Mouse (Mus musculus) liver, embryonic 14.5 days (tissue): ENCODE data around the gene Ino80b. TPM values are rescaled to one million over a fixed set of nuclear protein-coding genes. Genes with fewer than 3 reads are reported as not detected.
A peak's percentile ranks its signal among the peaks of the same experiment; 100 is the strongest.

Experiments
- ATAC-seq: fragments of 200-750 bp; cut with Nextera tagmentation; 2 replicates; pipeline ENCODE4 v1.8.0; 2017; ENCODE audit warnings: moderate number of reproducible peaks, mild to moderate bottlenecking, moderate library complexity; ENCODE audit not compliant: insufficient read depth
- DNase-seq, 3 experiments: peaks; one replicate each; pipeline ENCODE4 v3.0.0-alpha.2; 2012 to 2013; ENCODE audit warnings: low read depth in 3 of 3, low spot score in 3 of 3
- H3K27ac ChIP-seq: fragments of 300-500 bp; sonication (generic); 2 replicates; pipeline ENCODE4 v1.5.1; 2014; ENCODE audit warnings: moderate library complexity, mild to moderate bottlenecking, control low read depth, inconsistent platforms
- H3K27me3 ChIP-seq: fragments of 300-500 bp; sonication (generic); 2 replicates; pipeline ENCODE4 v1.6.1; 2014; ENCODE audit warnings: mild to moderate bottlenecking, low read length, moderate library complexity; ENCODE audit not compliant: control insufficient read depth, insufficient read depth
- H3K36me3 ChIP-seq: fragments of 300-500 bp; sonication (generic); replicated peaks from 2 replicates; pipeline ENCODE4 v1.6.1; 2014; ENCODE audit warnings: low read depth; ENCODE audit not compliant: control insufficient read depth, insufficient read depth
- H3K4me1 ChIP-seq, 2 experiments: fragments of 200-500 bp in 1 of 2; fragments of 300-500 bp in 1 of 2; sonication (generic) in 1 of 2; replicated peaks; 2 replicates each; pipeline ENCODE4 v1.6.1; 2012 to 2014; ENCODE audit warnings: antibody characterized with exemption in 1 of 2, inconsistent platforms in 1 of 2, low read length in 1 of 2; ENCODE audit not compliant: control insufficient read depth in 2 of 2, insufficient read depth in 2 of 2
- H3K4me2 ChIP-seq: fragments of 300-500 bp; sonication (generic); 2 replicates; pipeline ENCODE4 v1.6.1; 2014; ENCODE audit warnings: low read depth, mild to moderate bottlenecking, control low read depth, moderate library complexity
- H3K4me3 ChIP-seq, 2 experiments: fragments of 200-500 bp in 1 of 2; fragments of 300-500 bp in 1 of 2; sonication (generic) in 1 of 2; 2 replicates each; pipeline ENCODE4 v1.5.1; 2012 to 2014; ENCODE audit warnings: low read depth in 2 of 2, low read length in 2 of 2, mild to moderate bottlenecking in 2 of 2, control low read depth in 1 of 2, inconsistent platforms in 1 of 2, moderate library complexity in 1 of 2; ENCODE audit not compliant: insufficient read depth in 1 of 2
- H3K9ac ChIP-seq: fragments of 300-500 bp; sonication (generic); replicated peaks from 2 replicates; pipeline ENCODE4 v1.6.1; 2014; ENCODE audit warnings: mild to moderate bottlenecking, control low read depth, moderate library complexity
- H3K9me3 ChIP-seq: fragments of 300-500 bp; sonication (generic); 2 replicates; pipeline ENCODE4 v1.6.1; 2016; ENCODE audit warnings: low read length, mixed read lengths; ENCODE audit not compliant: control insufficient read depth
- CTCF ChIP-seq: IDR thresholded peaks from 2 replicates; pipeline ENCODE4 v1.5.1; 2016; ENCODE audit warnings: antibody characterized with exemption, low read depth, control low read depth
- EP300 ChIP-seq: IDR thresholded peaks from 2 replicates; pipeline ENCODE4 v1.6.1; 2016; ENCODE audit warnings: antibody characterized with exemption, low read depth
- WGBS: fragments of 180-500 bp; shearing (Covaris S2); extraction: QIAGEN DNeasy Blood & Tissue Kit; methylation state at CpG from one replicate; pipeline ENCODE4 v1.1.7; 2014; ENCODE audit not compliant: insufficient replicate concordance; 5-methylcytosine and 5-hydroxymethylcytosine counted together
- polyA plus RNA-seq, 2 experiments: library from polyadenylated mRNA; depleted of rRNA in 1 of 2; stranded (reverse) in 1 of 2; unstranded in 1 of 2; fragments of >200 nt; fragmentation: Nextera tagmentation in 1 of 2; extraction: Ambion mirVana in 1 of 2; gene quantifications; 2 replicates each; pipeline versions ENCODE4 v1.2.1 to v1.2.3; 2012 to 2014

Ino80b gene
- polyA plus RNA-seq, 2 experiments, result 4.4 to 11.6 TPM

DNA sequence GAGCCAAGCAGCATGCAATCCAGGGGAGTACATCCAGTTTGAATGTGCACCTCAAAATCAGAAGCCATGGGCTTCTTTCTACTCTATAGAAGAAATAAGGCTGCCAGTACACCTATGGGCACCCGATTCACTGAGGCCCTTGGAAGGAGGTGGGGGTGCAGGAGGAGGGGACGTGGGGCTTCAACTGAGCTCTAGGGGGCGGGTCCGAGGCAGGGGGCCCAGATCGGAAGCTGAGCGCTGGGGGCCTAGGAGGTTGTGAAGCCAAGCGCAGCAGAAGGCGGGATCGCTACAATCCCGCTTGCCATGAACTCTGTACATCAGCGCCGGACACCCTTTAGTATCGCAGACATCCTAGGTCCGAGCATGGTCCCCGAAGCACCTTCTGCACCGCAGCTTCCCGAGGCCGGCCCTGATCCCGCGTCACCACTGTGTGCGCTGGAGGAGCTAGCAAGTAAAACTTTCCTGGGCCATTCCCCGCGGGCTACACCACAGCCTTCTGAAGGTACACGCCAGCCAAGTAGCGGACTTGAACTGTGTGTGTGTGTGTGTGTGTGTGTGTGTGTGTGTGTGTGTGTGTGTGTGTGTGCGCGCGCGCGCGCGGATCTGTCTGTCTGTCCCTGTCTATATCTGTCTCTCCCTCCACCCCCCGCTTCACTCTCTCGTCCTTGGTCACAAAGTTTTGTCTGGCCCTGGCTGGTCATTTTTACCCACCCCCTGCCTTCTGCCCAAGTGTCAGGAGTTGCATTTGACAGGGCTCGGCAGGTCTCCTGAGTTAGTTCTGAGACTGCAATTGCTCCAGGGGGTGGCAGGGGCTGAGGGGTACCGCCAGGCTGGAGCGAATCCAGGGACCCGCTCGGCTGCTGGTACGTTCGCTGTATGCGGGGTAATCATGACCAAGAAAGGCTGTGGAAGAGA, 38.9 kb downstream of the Ino80b start, which contains the start of gene Lbx2:
Gene Lbx2, plus strand, starts transcription at position 247 of the 915 bp plus-strand sequence.
- TF ChIP-seq CTCF, result no peak
- no peak for TF ChIP-seq EP300
- ATAC-seq, result no peak
- no peak for DNase-seq
- Histone ChIP-seq H3K4me1 (no peaks in the 10 kb centered on the region; a peak in 1 of 4 replicates), H3K4me3 (peak within 1 kb of the TSS in 1 of 2 experiments; percentile 2; a peak in 1 of 4 replicates), H3K9ac (no peak within 1 kb of the TSS), H3K9me3 (no peaks in the 10 kb centered on the region), H3K36me3 (no peaks in the 10 kb centered on the region), H3K27me3 (peaks cover 63% of the 10 kb centered on the region), H3K4me2 (peak within 1 kb of the TSS; percentile 38), H3K27ac (no peak within 1 kb of the TSS)
- WGBS, result 2% methylated on average over 42 of the region's 42 CpGs

DNA sequence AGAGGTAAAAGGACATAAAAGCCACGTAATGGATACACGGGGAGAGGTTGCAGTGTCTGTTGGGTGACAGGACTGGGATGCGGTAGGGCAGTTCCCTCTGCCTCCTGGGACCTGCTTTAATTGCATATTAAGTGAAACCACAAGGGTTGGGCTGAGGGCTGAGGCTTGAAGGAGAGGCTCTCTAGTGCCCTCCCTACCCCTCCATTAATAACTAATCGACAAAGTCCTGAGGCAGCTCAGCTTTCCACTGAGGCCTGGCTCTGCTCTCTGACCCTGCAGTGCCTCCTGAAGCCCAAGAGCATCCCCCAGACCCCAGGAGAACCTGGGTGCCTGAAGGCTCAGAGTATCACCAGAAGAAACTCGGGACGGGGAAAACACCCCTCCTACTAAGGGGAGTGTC, 40.8 kb downstream of the Ino80b start:
- no peak for ATAC-seq
- H3K36me3 ChIP-seq, result peaks cover 6% of the 10 kb centered on the region
- no peak for DNase-seq
- no peak overlapping the region for H3K27ac ChIP-seq
- H3K4me1 ChIP-seq, result peaks cover 0 to 3% of the 10 kb centered on the region in 2 experiments
- H3K9ac ChIP-seq, result no peak overlapping the region; the same call in 1 of the 2 replicates
- H3K4me2 ChIP-seq, result no peak overlapping the region
- TF ChIP-seq CTCF (no peak), EP300 (no peak)
- 15% methylated on average over 6 of the region's 6 CpGs for WGBS
- no peaks in the 10 kb centered on the region for H3K9me3 ChIP-seq
- H3K27me3 ChIP-seq, result peaks cover 58% of the 10 kb centered on the region
- no peak overlapping the region for H3K4me3 ChIP-seq

DNA sequence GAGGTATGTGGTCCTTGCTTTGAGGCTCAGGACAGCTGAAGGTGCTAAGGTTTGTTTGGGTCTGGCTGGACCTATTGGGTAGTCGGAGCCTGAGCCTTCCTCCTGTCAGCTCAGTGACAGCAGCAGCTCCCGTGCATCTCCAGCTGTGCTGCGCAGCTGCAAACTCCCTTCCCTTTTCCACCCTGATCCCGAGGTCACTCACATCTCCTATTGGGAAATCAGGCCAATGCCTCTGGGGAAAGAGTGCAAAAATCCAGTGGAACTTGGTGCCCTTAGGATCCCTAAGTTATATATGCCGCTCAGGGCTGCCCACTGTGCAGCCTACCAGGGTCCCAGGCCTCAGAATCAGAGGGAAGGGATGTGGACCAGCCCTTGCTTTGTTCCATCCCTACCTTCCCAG, 41.7 kb downstream of the Ino80b start:
- no peak overlapping the region for H3K4me2 ChIP-seq
- no peak overlapping the region for H3K4me3 ChIP-seq
- no peak for TF ChIP-seq EP300
- no peak overlapping the region for H3K9ac ChIP-seq
- H3K27ac ChIP-seq, result no peak overlapping the region
- H3K36me3 ChIP-seq, result peaks cover 6% of the 10 kb centered on the region
- WGBS, result 39% methylated on average over 5 of the region's 5 CpGs
- H3K9me3 ChIP-seq, result no peaks in the 10 kb centered on the region
- DNase-seq (no peak), ATAC-seq (no peak)
- H3K27me3 ChIP-seq, result peaks cover 51% of the 10 kb centered on the region
- H3K4me1 ChIP-seq, result peaks cover 8% of the 10 kb centered on the region in 2 experiments

DNA sequence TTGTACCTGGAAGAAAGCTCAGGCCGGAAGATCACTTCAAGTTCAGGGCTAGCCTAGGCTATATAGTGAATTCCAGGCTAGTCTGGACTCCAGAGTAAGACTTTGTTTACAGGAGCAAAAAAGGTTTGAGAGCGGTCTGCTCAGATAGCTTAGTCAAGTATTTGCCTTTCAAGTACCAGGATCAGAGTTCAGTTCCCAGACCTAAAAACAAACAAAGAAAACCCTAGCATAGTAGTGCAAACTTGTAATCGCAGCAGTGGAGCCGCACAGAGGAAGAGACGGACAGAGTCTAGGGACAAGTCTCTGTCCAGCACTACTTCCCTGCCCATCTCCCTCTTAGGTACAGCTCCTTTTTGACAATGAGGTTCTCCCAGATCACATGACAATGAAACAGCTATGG, 45.0 kb downstream of the Ino80b start:
- no peak overlapping the region for H3K27ac ChIP-seq
- TF ChIP-seq CTCF (no peak), EP300 (no peak)
- H3K27me3 ChIP-seq, result peaks cover 33% of the 10 kb centered on the region
- no peak for ATAC-seq
- H3K36me3 ChIP-seq, result peaks cover 6% of the 10 kb centered on the region
- DNase-seq, result no peak
- peaks cover 8% of the 10 kb centered on the region in 2 experiments for H3K4me1 ChIP-seq
- peak overlapping the region; percentile 8; the same call in 1 of the 2 replicates for H3K4me2 ChIP-seq
- no peaks in the 10 kb centered on the region for H3K9me3 ChIP-seq
- no peak overlapping the region for H3K4me3 ChIP-seq
- no peak overlapping the region; the same call in 1 of the 2 replicates for H3K9ac ChIP-seq
- 81% methylated on average over 5 of the region's 5 CpGs for WGBS

DNA sequence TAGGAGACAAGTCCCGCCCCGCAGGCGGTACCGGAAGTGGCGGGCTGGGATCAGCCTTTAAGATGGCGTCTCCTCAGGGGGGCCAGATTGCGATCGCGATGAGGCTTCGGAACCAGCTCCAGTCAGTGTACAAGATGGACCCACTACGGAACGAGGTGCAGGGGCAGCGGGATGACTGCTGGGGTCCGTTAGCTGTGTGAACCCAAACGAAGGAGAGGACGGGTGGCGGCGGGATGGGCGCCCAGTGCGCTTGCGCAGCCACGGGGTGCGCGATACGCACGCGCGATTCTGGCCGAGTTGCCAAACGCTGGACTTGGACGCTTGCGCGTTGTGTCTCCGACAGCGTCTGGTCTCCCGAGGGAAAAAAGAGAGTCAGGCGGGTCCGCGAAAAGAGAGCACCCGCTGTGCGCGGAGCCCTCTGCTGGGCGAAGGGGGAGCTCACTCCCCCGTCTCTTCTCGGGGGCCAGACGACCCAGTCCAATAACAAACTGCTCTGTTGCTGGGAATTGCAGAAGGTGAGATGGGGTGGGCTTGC, 46.8 kb downstream of the Ino80b start:
- Histone ChIP-seq H3K27me3 (peaks cover 32% of the 10 kb centered on the region), H3K36me3 (peaks cover 6% of the 10 kb centered on the region), H3K9ac (peak overlapping the region; percentile 92), H3K9me3 (no peaks in the 10 kb centered on the region), H3K4me1 (peaks cover 8% of the 10 kb centered on the region in 2 experiments), H3K4me3 (peak overlapping the region; percentile 92 to 96), H3K27ac (peak overlapping the region; percentile 84), H3K4me2 (peak overlapping the region; percentile 84)
- TF ChIP-seq CTCF, result peak; percentile 72
- no peak for TF ChIP-seq EP300
- ATAC-seq (peak; percentile 91), DNase-seq (peak; percentile 95)
- under 1% methylated on average over 46 of the region's 46 CpGs for WGBS
